Mouse (Mus musculus) cerebellum, adult 9-10 months (tissue): Measurements from ENCODE around the gene Nfs1.
"Not testable (repeated sequence)": the region's sequence is repeated elsewhere in the genome, so short reads cannot be mapped to it uniquely, and the experiment has no call there.

ENCODE experiments used
- DNase-seq: peaks from one replicate; pipeline ENCODE4 v3.0.0; 2022

Gene Nfs1

GRCm38 (mm10) chr2:156143367-156143766 is 619 bp downstream of the Nfs1 start:
- peak; percentile 24 for DNase-seq

- no peak for DNase-seq
Observed at GRCm38 (mm10) chr2:156142820-156143219, 1.2 kb downstream of the Nfs1 start.

GRCm38 (mm10) chr2:156135695-156136094 is 8.3 kb downstream of the Nfs1 start:
- no peak for DNase-seq

GRCm38 (mm10) chr2:156134161-156134560 is 9.8 kb downstream of the Nfs1 start:
- no peak for DNase-seq

DNA sequence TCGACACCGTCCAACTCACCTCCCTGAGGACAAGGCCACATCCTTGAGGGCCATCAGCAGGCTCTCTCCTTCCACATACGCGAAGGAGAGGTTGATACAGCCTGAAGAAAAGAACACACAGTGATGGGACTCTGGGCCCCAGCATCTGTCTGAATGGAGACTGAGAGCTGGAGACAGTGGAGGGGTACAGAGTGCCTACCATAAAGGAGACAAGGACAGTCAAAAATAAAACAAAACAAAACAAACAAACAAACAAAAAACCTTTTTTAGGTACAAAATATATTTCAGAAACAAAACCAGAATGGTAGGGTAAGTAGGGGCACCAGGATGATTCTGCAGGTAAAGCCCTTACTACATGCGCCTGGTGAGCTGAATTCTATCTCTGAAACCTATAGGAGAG is 17.0 kb downstream of the Nfs1 start, which contains the start of gene Gm28036:
Gene Gm28036 (minus strand): TSS at position 101 of the 400 bp plus-strand sequence.
- DNase-seq: no peak

DNA sequence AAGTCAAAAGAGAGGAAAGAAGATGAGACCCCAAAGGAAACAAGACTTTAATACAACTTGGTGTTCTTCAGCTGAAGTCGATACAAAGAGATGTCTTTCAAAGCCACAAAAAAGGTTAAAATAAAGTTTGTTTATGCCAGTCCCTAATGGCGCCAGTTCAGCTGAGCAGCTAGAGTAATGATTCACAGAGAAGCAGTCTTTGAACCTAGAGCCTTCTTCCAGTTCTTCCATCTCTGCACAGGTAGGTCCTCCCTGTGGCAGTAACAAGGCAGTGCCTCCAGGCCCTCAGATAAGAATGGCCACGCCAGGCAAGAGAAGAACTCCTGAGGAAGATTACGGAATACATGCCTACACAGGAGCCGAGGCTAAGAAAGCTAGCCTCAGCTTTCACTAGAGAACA is 20.3 kb downstream of the Nfs1 start:
- no peak for DNase-seq

- no peak for DNase-seq
Observed at GRCm38 (mm10) chr2:156119566-156119965, 24.4 kb downstream of the Nfs1 start.

DNA sequence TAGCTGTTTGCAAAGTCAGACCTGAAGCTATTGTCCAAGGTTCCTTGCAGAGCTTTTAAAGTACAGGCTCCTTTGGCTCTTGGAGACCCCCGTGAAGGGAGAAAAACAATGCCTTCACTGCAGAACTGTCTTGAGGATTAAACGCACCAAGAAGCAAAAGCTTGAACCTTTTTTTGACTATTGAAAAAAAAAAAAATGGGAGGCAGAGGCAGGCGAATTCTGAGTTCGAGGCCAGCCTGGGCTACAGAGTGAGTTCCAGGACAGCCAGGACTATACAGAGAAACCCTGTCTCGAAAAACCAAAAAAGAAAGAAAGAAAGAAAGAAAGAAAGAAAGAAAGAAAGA is 31.9 kb downstream of the Nfs1 start:
- DNase-seq: not testable (repeated sequence)

DNA sequence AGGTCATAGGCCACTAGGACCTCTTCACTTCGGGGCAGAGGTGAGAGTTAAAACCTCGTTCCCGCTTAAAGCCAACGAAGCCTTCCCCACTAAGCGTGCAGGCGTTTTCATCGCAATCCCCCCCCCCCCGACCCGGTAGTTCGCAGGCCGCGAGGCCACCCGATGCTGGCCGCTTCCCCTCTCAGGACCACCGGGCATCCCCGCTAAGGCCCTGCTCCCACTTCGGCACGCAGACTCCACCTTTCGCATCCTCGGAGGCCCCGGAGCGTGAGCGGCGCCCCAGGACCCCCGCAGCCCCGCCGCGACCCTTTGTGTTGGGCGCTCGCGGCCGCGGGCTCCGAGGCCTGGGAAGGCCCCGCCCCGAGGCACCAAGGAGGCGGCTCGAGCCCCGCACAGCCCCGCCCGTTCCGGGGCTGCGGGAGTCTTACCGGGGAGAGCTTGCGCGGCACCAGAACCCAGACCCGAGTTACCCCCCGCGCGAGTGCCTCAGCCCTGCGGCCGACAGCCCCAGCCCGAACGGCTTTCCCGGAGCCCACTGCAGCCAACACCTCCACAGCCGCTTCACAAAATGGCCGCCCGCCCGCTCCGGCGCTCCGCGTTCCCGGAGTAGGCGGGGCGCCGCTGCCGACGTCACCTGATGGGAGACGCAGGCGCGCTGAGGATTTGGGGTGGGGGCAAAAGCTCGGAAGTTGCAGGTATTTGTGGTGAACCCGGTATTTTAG is 32.5 kb downstream of the Nfs1 start, which contains the start of the genes Cpne1 and Rbm12:
Gene Cpne1 (minus strand): TSS at position 608 of the 722 bp plus-strand sequence.
Gene Rbm12 (minus strand): TSS at position 621 of the 722 bp plus-strand sequence.
- peak; percentile 88 for DNase-seq

DNA sequence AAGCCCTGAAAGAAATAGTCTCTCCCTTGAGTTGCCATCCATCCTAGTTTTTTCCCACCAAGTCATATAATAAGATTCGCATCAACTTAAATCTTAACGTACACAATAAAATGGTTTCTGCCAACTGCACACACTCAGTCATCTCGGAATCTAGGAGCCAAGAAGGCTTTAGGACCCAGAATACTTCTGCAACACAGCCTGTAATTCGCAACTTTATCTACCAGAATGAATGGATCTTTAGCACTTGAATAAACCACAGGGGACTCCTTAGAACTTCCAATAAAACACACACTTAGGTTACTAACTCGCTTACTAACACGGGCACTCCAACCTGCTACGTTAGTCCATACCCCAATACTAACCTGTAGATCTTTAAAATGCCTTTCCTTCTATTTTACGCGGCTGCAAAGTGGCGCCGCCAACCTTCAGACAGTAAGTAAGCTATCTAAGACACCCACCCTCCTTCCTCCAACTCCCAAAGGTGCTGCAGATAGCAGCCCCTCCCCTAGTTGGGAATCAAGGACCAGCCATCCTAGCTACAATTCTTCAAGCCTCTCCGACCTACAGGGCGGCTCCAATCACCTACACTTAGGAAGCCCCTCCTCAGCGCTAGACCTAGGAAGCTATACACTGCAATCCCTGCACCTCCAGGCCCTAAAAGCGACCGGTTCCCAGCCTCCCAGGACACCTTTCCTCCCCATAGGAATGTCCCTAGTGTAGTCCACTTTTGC is 33.2 kb downstream of the Nfs1 start:
- peak; percentile 26 for DNase-seq

DNA sequence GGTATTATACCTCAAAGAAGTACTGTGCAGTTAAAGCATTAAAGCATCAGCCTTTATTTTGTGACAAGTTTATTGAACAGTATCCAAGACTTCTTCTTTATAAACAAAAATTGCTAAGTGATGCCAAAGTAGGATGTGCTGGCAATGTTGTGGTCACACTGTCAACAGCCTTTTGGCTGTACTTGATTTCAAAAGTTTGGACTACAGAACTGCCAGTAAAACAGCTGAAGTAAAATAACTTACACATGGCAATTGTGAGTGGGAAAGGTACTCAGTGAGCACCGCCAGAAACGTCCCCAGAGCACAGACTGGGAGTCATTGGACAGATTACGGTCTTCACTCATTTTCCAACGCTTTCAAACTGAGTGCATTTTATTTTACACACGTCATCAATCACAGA is 52.1 kb downstream of the Nfs1 start:
- no peak for DNase-seq

DNA sequence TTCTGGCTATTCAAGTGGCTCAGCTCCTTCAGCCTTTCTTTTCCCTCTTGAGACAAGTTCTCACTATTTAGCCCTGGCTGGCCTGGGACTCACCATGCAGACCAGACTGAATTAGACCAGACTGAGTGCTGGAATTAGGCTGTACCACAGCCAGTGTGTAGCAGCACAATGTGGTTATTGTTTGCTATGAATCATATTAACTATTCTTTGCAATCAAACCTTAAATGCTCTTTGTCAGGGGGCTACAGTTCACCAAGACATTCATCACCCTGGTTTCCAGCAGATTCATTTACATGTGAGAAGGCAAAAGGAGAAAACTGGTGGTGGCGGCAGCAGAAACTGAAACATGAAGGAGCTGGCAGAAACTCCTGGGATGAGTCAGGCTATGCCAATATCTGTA is 54.2 kb downstream of the Nfs1 start:
- DNase-seq: no peak

GRCm38 (mm10) chr2:156087391-156088110 is 56.4 kb downstream of the Nfs1 start:
- DNase-seq: no peak

- DNase-seq: no peak
Observed at GRCm38 (mm10) chr2:156084541-156084940, 59.4 kb downstream of the Nfs1 start.

GRCm38 (mm10) chr2:156080391-156080790 is 63.6 kb downstream of the Nfs1 start:
- DNase-seq: no peak

- peak; percentile 67 for DNase-seq
Observed at GRCm38 (mm10) chr2:156079674-156080073, 64.3 kb downstream of the Nfs1 start.

DNA sequence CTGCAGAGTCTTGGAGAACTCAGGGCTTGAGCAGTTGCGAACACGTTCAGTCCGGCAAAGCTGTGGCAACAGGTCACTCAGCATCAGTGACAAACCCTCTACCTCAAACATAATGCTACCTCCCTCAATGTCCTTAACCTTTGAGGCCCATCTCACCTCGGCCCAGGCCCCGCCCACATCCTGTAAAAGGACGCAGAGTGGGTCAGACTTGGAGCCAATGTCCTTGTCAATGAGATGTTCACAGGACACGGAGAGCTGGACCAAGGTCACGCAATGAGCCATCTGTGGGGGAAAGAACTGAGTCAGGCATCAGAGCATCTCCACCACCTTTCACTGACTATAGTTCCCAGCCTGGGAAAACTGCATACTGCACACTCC is 64.8 kb downstream of the Nfs1 start:
- DNase-seq: no peak

- no peak for DNase-seq
Observed at GRCm38 (mm10) chr2:156078421-156079182, 65.4 kb downstream of the Nfs1 start.

DNA sequence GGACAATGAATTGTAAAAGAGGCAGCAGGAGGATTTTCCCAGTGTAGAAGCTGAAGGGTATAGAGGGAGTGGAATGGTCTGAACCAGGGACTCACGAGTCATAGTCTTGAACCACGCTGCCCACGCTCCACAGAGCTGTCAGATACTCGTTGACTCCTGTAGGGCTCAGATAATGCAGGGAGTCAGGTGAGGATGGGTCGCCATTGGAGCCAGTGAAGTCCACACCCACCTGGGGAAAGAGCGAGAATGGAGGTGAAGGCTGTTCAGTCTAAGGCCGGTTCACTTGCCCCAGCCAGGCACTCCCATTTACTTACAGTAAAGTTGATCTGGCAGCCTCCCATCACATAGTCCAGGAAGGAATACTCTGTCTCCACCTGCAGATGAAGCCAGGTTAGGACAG is 66.5 kb downstream of the Nfs1 start:
- no peak for DNase-seq

DNA sequence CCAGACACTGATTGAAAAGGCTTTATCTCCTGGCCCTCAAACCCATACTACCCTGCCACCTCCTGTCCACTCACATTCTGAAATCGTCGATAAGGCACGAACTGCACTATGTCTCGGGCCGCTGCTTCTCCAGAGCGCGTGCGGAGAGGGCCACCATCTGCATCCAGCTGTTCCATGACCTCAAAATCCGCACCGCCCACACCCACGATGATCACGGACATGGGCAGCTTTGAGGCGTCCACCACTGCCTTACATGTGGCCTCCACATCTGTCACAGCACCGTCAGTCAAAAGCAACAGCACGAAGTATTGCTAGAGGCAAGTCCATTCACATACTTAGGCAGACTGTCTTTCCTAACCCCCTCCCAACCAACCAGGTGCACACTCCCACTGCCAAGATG is 70.3 kb downstream of the Nfs1 start:
- no peak for DNase-seq
